Mouse (Mus musculus) layer of hippocampus, adult 18-20 months (tissue): ENCODE measurements at regions not wholly inside any gene's neighbourhood (a gene's known extent, or its start where the extent isn't known, plus 50 kb on each side); places are given as distances from the start of the nearest gene placed in this dataset.

ENCODE experiments used
- DNase-seq, 2 experiments: peaks; one replicate each; pipeline ENCODE4 v3.0.0; 2022; ENCODE audit warnings: low spot score in 2 of 2

DNA sequence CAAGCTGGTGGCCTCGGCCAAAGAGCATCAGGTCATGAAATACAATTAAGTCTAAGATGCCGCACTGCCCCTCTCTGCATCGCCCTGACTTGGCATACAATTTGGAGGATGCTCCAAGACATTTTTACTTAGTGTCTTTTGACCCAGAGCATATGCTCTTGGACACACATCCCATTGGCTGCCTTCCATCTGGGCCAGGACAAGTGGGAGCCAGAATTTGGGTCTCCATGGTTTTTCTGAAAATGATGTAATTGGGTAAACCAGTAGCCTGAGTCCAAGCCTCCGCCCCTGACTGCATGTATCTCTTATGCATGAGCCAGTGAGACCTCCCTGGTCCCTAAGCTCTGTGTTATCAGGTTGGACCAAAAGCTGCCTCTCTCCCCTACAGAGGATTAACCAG is 117.1 kb upstream of the Rpl38 start:
- DNase-seq: no peak

DNA sequence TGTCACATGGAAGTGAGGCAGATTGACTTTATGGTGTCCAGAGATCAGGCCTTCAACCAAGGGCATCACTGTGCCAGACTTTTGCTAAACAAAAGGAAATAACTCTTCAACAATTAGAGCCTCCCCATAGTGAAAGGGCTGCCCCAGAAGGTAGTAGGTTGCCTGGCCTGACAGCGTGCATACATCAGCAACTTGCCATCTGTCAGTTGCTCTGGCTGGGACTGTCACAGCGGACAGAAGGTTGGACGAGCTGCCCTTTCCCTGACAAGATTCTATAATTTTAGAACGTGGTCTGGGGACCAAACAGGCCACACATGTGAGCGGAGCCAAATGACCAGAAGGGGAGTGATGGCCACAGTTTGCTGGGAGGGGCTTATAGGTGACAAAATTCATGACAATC is 119.7 kb upstream of the Rpl38 start:
- no peak for DNase-seq

GRCm38 (mm10) chr11:114544212-114544611 is 124.1 kb upstream of the Rpl38 start:
- no peak for DNase-seq

GRCm38 (mm10) chr11:114542167-114542566 is 126.2 kb upstream of the Rpl38 start:
- no peak for DNase-seq

DNA sequence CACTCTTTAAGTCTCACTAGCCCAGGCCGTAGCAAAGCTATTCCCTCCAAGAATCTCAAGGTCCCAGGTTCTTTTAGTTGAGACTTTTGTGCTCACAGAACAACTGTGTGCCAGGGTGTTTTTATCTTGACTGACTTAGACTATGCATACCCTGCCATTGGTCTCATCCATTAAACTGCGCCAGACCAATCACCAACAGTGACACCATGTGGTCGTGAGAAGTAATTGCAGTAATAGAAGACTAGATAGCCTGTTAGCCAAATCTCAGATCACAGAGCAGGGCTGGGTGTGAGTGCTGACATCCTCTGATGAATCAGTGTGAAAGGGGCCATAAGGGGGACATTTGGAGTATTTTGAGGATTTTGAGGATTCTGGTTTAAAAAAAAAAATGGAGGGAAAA is 127.8 kb upstream of the Rpl38 start:
- no peak for DNase-seq

- peak in 1 of 2 experiments; percentile 30 for DNase-seq
Measured at GRCm38 (mm10) chr11:114536616-114537493, 131.5 kb upstream of the Rpl38 start.

DNA sequence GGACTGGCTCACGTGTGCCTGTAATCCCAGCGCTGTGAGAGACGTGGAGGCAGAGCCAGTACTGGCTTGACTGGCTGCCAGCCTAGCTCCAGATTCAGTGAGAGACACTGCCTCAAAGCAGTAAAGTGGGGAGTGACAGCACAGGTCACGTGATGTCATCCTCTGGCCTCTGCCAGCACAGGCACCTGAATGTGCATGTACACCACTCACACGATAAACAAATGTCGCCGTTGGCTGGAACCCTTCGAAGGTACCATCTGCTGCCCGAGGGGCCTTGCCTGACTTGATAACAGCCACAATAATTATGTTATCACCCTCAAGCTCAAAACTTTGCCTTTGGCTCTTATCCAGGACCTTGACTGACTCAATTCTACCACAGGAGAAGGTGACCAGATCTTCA is 132.4 kb upstream of the Rpl38 start:
- DNase-seq: no peak

DNA sequence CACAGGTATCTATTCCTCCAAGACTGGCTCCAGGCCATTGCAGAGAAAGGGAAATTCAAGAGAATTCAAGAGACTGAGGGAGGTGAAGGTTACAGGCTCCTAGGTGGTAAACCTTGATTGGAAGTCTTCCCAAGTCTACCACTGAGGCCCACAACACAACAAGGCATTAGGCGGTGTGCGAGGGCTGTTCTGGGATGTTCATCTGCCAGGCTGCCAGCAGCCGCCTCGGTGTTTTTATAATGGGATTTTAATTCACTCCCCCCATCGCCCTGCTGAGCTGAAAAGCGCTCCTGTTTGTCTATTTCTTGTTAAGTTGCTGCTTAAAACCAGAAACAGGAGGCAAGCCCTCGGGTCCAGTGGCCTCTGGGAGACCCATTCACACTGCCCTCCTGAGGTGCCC is 133.9 kb upstream of the Rpl38 start:
- peak; percentile 54 to 69 for DNase-seq

DNA sequence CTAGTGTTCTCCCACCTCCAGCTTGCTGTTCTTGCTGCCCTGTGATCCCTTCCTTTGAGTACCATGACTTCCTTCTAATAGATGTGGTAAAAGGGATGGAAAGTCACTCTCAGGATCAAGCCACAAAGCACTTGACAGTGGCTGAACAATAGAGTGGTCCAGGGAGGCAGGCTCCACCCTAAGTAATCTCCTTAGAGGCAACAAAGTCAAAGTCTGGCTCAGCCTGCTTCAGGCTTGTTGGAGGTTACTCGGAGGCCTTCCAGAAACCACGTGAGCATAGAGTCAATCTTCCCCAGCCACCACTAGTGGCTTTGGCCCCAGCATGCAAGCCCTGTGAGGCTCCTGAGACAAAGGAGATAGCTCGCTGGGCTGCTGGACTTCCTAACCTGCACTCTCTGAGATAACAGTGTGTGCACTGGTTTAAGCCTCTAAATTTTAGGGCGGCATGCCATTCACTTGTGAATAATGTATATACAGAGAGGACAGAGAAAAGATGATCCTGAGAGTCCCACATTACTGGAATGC is 137.0 kb upstream of the Rpl38 start:
- DNase-seq: no peak

DNA sequence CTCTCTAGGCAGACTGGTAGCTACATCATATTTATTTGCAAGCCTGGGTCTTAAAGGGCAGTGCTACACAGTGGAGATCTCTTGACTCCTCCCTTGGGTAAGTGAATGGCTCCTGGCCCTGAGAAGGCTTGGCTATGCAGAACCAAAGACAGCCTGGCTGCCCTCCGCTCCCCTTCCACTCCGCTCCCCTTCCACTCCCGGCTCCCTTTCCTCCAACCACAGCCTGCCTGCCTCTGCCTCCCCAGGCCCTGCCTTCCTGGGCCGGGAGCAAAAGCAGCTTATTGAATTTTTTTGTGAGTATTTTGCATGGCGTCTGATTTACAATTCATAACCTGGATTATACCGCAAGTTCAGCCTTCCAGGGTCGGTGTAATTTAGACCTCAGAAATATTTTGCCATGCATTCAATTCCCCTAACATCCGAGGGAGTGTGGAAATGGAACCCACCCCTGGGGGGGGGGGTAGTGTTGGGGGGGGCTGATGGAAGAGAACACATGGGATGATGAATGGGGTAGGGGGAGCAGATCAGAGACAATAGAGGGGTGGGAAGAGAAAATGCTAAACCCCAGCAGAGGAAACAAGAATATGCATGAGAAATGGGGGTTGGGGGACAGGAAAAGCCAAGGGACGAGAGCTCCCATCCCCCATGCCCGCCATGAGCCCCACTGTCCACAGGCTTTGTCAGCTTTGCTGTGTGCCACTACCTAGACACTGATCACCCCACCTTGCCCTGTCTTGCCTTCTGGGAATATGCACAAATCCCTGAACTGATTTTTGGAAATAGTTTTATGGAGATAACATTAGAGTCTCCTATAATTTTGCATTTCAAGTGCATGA is 139.2 kb upstream of the Rpl38 start:
- DNase-seq: no peak

- DNase-seq: peak; percentile 53 to 71
Measured at GRCm38 (mm10) chr11:114523444-114524238, 144.7 kb upstream of the Rpl38 start.

DNA sequence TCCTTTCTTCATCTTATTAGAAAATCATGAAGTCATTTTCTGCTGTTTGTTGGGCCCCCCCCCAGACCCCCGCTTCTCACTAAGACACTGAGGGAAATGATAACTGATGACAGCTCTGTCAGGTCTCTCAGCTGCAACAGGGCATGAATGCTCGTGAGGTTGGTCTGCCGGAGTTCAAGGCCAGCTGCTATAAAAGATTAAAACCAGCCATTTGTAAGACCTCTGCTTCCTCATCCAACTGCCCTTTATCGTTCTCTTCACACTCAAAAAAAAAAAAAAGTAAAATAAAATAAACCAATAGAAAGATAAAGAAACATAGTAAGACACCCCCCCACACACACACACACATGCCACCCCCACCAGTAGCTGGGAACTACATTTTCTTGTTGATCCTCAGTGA is 153.0 kb upstream of the Rpl38 start:
- DNase-seq: no peak

DNA sequence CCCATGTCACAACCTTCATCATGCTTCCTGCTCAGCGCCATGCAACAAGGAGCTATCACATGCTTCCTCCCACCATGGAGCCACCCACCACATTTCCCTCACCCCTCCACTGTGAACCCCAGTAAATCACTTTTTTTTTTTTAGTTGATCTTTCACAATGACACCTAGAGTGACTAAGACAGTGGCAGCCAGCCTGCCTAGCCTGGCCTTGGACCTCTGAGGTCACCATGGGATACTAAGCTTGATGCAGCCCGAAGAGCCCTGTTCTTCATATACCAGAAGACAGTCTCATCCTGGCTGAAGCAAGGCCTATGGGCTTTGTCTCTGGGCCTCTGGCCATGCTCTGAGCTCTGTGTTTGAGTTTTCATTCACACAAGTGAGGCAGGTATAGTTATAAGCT is 154.2 kb upstream of the Rpl38 start:
- no peak for DNase-seq

- DNase-seq: no peak
Measured at GRCm38 (mm10) chr11:114513446-114513845, 154.9 kb upstream of the Rpl38 start.

DNA sequence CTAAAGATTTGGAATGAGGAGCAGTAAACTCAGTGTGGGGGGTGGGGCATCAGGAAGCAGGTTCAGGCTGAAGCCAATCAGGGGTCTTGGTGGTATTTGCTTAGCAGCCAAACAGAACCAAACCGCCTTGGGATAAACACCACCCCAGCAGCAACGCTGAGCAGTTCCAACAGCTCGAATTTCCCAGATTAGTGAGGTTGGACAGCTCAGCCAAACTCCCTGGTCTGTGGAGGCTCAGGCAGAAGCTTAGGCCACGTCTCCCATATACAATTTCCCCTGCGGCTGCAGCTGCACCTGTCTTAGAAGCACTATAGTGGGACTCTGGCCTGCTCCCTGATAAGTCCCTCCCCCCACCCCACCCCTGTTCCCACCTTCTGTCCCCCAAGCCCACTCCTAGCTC is 156.3 kb upstream of the Rpl38 start:
- no peak for DNase-seq

DNA sequence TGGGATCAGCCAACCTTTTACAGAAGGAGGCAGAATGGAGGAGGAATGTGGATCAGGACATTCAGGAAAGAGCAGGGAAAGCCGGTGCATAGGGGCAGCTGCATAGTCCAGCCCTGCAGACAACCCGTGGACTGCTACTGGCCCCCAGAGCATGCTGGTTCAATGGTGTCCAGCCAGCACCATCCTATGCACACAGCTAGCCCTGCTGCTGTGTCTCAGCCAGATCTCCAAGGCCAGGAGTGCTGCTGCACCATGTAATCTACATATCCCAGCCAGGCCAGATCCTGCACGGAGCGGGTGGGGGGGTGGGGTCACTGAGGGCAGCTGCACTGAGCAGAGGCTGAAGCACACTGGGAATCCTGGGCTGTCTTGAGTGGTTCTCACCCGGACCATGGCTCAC is 165.8 kb upstream of the Rpl38 start:
- DNase-seq: no peak

GRCm38 (mm10) chr11:114501869-114502540 is 166.3 kb upstream of the Rpl38 start:
- peak; percentile 40 to 58 for DNase-seq

DNA sequence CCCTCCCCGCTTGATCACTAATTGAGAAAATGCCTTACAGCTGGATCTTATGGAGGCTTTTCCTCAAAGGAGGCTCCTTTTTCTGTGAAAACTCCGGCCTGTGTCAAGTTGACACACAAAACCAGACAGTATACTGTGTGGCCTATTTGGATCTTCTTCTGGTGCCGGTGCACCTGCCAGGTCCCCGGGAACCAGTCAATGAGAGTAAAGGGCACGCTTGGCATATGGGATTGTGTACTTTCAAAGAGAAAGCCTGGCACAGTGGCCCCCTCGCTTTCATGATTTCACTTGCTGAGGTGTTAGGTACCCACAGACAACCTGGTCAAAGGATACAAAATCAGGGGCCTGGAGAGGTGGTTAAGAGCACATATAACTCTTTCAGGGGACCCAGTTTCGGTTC is 167.9 kb upstream of the Rpl38 start:
- DNase-seq: no peak

- peak in 1 of 2 experiments; percentile 35 for DNase-seq
Measured at GRCm38 (mm10) chr11:114499665-114500064, 168.7 kb upstream of the Rpl38 start.

DNA sequence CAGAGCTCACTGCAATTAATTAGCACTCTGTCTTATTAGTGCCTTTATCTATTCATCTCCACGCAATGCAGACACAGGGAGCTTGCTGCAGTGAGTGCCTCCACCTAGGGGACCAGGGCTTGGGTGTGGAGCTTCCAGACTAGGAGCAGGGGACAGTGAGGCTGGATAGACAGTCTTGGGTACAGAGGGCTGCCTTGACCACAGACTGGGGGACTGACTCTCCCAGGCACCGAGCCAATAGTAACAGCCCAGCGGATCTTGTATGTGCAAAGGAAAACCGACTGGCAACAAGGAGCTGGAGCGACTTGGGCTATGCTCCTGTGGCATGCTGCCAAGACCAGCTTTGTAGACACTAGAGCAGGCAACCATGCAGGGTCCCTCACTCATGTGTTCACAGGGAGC is 172.8 kb upstream of the Rpl38 start:
- DNase-seq: no peak

DNA sequence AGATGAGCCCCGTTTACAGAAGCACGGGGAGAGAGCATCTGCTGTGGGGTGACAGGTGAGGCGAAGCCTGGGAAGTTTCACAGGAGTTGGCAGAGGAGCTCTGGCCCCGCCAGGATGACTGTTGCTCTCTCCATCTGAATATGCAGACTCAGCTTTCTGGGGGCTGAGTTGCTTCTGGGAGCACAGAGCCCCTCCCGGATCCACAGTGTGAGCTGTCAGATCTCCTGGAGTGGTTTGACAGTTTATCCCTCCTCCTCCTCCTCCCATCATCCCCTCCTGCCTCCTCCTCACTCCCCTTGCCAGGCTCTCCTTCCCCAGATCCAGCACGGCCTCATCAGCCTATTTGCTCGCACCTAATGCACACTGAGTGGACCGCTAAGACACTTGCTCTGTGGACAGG is 181.9 kb upstream of the Rpl38 start:
- DNase-seq: no peak
